Mouse (Mus musculus): ENCODE data around the gene Gm2663.
"Not testable (repeated sequence)": the region's sequence is repeated elsewhere in the genome, so short reads cannot be mapped to it uniquely, and the experiment has no call there.

Gene Gm2663

DNA sequence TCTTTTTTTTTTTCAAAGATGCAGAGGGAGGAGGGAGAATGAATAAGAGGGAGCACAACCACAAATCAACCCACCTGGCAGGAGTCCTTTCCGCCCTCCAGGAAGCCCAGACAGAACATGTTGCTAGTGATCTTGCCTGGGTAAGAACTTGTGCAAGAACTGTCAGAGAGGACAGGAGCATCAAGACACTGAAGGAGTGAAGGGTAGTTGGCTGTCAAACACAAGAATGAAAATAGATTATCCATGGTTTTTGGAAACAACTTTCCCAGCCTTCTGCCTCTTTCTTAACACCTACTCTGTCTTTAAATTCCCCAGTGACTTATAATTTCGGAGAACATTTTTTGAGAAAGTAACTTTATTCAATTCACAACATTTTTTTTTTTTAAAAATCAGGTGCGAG lies 33.0 kb upstream of the Gm2663 start:
- H3K27me3 ChIP-seq (ENCODE audit: insufficient read depth, low read length), result no peaks in the 10 kb centered on the region
- no peak for TF ChIP-seq POU5F1 (IDR thresholded peaks at IDR 0.05; ENCODE audit: borderline replicate concordance, low read length)
- no peak for TF ChIP-seq CTCF (conservative IDR thresholded peaks at IDR 0.05; ENCODE audit: low read length)
- no peak for TF ChIP-seq NANOG (IDR thresholded peaks at IDR 0.05; ENCODE audit: borderline replicate concordance, low read length)

DNA sequence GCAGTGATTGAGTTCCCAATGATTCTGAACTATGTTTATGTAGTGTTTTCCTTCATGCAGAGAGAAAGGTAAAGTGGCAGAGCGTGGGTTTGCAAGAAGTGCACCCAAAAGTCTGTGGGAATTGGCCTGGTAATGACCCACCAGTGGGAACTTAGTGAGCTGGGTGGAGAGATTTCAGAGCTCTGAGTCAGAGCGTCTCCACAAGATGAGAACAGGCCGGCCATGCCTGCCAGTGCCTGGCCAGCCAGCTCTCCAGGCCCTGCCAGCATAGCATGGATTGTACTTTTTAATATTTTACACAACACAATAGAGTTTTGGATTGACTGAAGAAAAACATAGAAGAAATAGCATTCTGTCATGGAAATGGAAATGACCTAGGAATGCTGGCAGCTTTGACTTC lies 31.5 kb upstream of the Gm2663 start:
- H3K4me1 ChIP-seq (replicated peaks; ENCODE audit: low read depth, low read length), result peaks cover 27% of the 10 kb centered on the region
- no peaks in the 10 kb centered on the region for H3K27me3 ChIP-seq (ENCODE audit: insufficient read depth, low read length)
- no peak overlapping the region for H3K4me3 ChIP-seq (replicated peaks; ENCODE audit: low read length)
- TF ChIP-seq NANOG (IDR thresholded peaks at IDR 0.05; ENCODE audit: borderline replicate concordance, low read length) (no peak), CTCF (conservative IDR thresholded peaks at IDR 0.05; ENCODE audit: low read length) (no peak), POU5F1 (IDR thresholded peaks at IDR 0.05; ENCODE audit: borderline replicate concordance, low read length) (no peak)
- H3K9me3 ChIP-seq (ENCODE audit: low read length), result no peaks in the 10 kb centered on the region
- no peaks in the 10 kb centered on the region for H3K36me3 ChIP-seq (ENCODE audit: insufficient read depth, low read length)

More for the DNA sequence above, 33.0 kb upstream of the Gm2663 start:
- peaks cover 15% of the 10 kb centered on the region for H3K4me1 ChIP-seq (replicated peaks; ENCODE audit: low read depth, low read length)
- H3K4me3 ChIP-seq (replicated peaks; ENCODE audit: low read length), result no peak overlapping the region
- H3K9me3 ChIP-seq (ENCODE audit: low read length), result no peaks in the 10 kb centered on the region
- H3K36me3 ChIP-seq (ENCODE audit: insufficient read depth, low read length), result no peaks in the 10 kb centered on the region

DNA sequence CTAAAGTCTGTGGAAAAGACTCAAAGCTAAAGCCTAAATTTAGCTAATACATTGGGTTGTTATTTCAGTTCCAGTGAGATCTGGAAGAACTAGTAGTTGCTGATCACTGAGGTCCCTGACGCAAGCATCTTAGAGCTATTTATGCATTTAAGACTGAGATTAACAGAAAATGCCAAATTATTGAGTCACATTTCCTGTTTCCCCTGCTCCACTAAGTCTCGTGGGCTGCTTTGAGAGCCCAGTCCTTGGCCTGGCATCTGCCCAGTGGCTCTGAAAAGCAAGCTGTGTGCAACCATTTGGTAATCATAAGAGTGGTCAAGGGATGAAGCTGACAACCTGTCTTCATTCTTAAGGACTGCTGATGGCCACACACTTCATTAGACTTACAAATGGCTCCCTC lies 27.8 kb upstream of the Gm2663 start:
- Histone ChIP-seq H3K4me1 (replicated peaks; ENCODE audit: low read depth, low read length) (peaks cover 24% of the 10 kb centered on the region), H3K36me3 (ENCODE audit: insufficient read depth, low read length) (no peaks in the 10 kb centered on the region), H3K4me3 (replicated peaks; ENCODE audit: low read length) (no peak overlapping the region), H3K9me3 (ENCODE audit: low read length) (no peaks in the 10 kb centered on the region), H3K27me3 (ENCODE audit: insufficient read depth, low read length) (no peaks in the 10 kb centered on the region)
- TF ChIP-seq NANOG (IDR thresholded peaks at IDR 0.05; ENCODE audit: borderline replicate concordance, low read length), result no peak
- no peak for TF ChIP-seq CTCF (conservative IDR thresholded peaks at IDR 0.05; ENCODE audit: low read length)
- TF ChIP-seq POU5F1 (IDR thresholded peaks at IDR 0.05; ENCODE audit: borderline replicate concordance, low read length), result no peak

DNA sequence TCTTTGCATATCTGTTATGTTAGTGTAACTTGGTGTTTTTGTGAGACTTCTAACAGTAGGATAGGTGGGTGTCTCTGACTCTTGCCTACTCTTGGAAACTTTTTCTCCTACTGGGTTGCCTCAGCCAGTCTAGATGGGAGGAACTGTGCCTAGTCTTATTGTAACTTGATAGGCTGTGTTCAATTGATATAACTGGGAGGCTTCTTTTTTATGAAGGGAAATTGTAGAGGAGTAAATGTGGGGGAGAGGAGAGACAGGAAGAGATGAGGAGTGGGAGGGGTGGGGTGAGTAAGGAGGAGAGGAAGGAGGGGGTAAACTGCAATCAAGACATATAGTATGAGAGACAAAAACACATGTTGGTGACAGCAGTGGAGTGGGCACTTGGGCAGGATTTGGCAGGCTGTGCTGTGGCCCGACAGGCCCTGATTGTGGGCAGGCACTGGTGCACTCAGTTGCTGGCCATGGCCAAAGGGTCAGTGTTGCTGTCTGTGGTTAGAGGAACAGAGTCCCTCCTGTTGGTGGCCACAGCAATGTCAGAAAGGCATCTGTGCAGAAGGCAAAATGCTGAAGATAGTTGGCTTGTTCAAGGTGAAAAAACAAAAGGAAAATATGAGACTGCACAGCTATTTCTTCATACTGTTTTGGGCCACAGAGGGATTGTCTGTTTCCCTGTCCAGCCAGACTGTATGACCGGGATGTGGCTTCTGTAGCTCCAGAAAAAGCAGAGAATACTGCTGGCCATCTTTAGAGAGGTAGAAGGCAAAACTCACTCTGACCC lies 26.8 kb upstream of the Gm2663 start:
- Histone ChIP-seq H3K9me3 (ENCODE audit: low read length) (no peaks in the 10 kb centered on the region), H3K36me3 (ENCODE audit: insufficient read depth, low read length) (no peaks in the 10 kb centered on the region), H3K4me3 (replicated peaks; ENCODE audit: low read length) (no peak overlapping the region), H3K27me3 (ENCODE audit: insufficient read depth, low read length) (no peaks in the 10 kb centered on the region), H3K4me1 (replicated peaks; ENCODE audit: low read depth, low read length) (peaks cover 24% of the 10 kb centered on the region)
- TF ChIP-seq CTCF (conservative IDR thresholded peaks at IDR 0.05; ENCODE audit: low read length) (no peak), POU5F1 (IDR thresholded peaks at IDR 0.05; ENCODE audit: borderline replicate concordance, low read length) (no peak), NANOG (IDR thresholded peaks at IDR 0.05; ENCODE audit: borderline replicate concordance, low read length) (no peak)

DNA sequence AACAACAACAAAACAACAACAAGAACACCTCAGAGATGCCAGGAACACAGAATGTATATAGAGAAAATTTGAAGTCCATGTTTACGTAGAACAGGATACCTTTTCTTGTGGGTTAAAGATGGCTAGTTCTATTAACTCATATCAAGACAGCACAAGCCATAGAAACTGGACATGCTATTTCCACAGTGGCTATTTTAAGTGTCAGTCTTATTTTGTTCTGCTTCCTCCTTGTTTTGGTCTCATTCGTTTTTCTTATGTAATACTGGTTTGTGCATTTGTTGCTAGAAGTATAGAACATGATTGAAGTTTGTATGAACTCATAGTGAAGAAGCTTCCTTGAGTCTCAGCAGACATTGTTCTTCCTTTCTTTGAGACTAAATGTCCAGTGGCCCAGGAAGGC lies 19.9 kb upstream of the Gm2663 start:
- no peaks in the 10 kb centered on the region for H3K9me3 ChIP-seq (ENCODE audit: low read length)
- no peak overlapping the region for H3K4me3 ChIP-seq (replicated peaks; ENCODE audit: low read length)
- TF ChIP-seq CTCF (conservative IDR thresholded peaks at IDR 0.05; ENCODE audit: low read length), result no peak
- TF ChIP-seq NANOG (IDR thresholded peaks at IDR 0.05; ENCODE audit: borderline replicate concordance, low read length), result no peak
- no peak for TF ChIP-seq POU5F1 (IDR thresholded peaks at IDR 0.05; ENCODE audit: borderline replicate concordance, low read length)
- no peaks in the 10 kb centered on the region for H3K4me1 ChIP-seq (replicated peaks; ENCODE audit: low read depth, low read length)
- no peaks in the 10 kb centered on the region for H3K27me3 ChIP-seq (ENCODE audit: insufficient read depth, low read length)
- H3K36me3 ChIP-seq (ENCODE audit: insufficient read depth, low read length), result no peaks in the 10 kb centered on the region

DNA sequence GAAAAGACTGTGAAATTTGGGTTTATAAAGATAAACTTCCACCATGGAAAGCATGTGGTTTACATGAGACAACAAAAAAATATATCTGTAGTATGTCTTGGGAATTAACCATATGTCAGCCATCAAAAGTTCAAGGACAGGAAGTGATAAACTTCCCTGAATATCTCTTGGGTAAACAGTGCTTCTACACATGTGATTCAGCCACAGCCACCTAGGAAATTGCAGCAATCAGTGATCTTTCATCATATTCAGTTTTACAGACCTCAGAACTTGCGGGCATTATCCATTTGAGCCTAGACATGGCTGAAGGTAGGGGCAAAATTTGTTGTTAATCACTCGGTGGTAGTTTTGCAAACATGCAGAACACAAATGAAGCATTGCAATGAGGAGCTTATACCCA lies 19.4 kb upstream of the Gm2663 start:
- H3K9me3 ChIP-seq (ENCODE audit: low read length), result no peaks in the 10 kb centered on the region
- H3K4me3 ChIP-seq (replicated peaks; ENCODE audit: low read length), result no peak overlapping the region
- TF ChIP-seq NANOG (IDR thresholded peaks at IDR 0.05; ENCODE audit: borderline replicate concordance, low read length), result no peak
- TF ChIP-seq POU5F1 (IDR thresholded peaks at IDR 0.05; ENCODE audit: borderline replicate concordance, low read length), result no peak

DNA sequence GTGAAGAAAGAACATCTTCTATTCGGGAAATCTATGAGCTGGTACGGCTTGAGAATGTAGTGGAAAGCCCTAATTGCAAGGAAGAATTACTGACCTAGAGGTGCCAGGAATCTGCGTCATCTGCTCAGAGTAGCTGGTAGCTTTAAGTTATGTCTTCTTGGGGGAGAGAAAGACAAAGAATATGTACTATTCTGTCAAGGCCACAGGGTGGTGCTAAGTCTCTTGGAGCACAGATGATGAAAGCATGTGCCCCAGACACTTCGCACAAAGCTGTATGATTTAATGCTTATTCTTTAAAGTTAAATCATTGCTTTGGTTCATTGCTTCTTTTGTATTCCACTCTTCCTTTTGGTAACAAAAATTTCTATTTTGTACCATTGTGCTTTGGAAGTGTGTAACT lies 15.8 kb upstream of the Gm2663 start:
- Histone ChIP-seq H3K27me3 (ENCODE audit: insufficient read depth, low read length) (no peaks in the 10 kb centered on the region), H3K9me3 (ENCODE audit: low read length) (no peaks in the 10 kb centered on the region), H3K36me3 (ENCODE audit: insufficient read depth, low read length) (no peaks in the 10 kb centered on the region), H3K4me3 (replicated peaks; ENCODE audit: low read length) (no peak overlapping the region), H3K4me1 (replicated peaks; ENCODE audit: low read depth, low read length) (no peaks in the 10 kb centered on the region)
- TF ChIP-seq POU5F1 (IDR thresholded peaks at IDR 0.05; ENCODE audit: borderline replicate concordance, low read length) (no peak), CTCF (conservative IDR thresholded peaks at IDR 0.05; ENCODE audit: low read length) (0 out of 2 replicates have a peak, but pooled peaks have one; percentile 10), NANOG (IDR thresholded peaks at IDR 0.05; ENCODE audit: borderline replicate concordance, low read length) (no peak)

More for the DNA sequence above, 19.4 kb upstream of the Gm2663 start:
- no peaks in the 10 kb centered on the region for H3K27me3 ChIP-seq (ENCODE audit: insufficient read depth, low read length)
- H3K36me3 ChIP-seq (ENCODE audit: insufficient read depth, low read length), result no peaks in the 10 kb centered on the region
- no peaks in the 10 kb centered on the region for H3K4me1 ChIP-seq (replicated peaks; ENCODE audit: low read depth, low read length)

DNA sequence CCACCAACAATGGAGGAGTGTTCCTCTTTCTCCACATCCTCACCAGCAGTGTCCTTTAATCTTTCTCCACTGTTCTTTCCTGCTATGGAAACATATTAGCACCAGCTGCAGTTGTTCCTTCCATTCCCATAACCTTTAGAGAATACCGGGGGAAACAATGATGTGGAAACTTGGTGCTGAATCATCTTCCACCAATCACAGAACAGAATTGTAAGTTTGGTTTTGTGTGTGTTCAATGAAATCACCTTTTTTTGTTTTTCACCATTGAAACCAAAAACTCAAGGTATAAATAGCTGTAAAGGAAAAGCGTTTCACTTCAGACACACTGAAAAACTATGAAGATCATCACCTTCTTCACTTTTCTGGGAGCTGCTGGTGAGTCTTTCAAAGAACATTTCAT lies 34.8 kb downstream of the Gm2663 start, which contains the start of gene 1810009J06Rik:
Gene 1810009J06Rik, plus strand, starts transcription at position 301 of the 400 bp plus-strand sequence.
- not testable (repeated sequence) for H3K4me3 ChIP-seq (replicated peaks; ENCODE audit: low read length); H3K27me3 ChIP-seq (ENCODE audit: insufficient read depth, low read length); H3K4me1 ChIP-seq (replicated peaks; ENCODE audit: low read depth, low read length); H3K36me3 ChIP-seq (ENCODE audit: insufficient read depth, low read length); H3K9me3 ChIP-seq (ENCODE audit: low read length)

DNA sequence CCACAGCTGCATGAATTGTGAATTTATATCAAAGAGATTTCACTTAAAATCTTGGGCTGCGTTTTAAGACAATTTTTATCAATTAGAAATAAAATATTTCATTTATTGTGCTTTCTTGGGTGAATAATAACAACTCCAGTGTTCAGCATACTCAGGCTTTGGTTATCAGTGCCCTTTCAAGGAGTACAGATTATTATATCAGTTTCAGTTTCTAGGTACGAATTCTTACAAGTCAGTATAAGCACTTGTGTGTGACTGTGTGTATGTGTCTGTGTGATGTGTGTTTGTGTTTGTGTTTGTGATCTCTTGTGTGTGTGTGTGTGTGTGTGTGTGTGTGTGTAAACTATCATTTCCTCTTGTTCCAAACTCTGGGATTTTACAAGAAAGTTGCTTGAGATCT lies 45.6 kb downstream of the Gm2663 start:
- Histone ChIP-seq H3K9me3 (ENCODE audit: low read length) (0 out of 2 replicates have a peak, but pooled peaks cover 2% of the 10 kb centered on the region), H3K4me1 (replicated peaks; ENCODE audit: low read depth, low read length) (no peaks in the 10 kb centered on the region), H3K27me3 (ENCODE audit: insufficient read depth, low read length) (no peaks in the 10 kb centered on the region), H3K36me3 (ENCODE audit: insufficient read depth, low read length) (no peaks in the 10 kb centered on the region), H3K4me3 (replicated peaks; ENCODE audit: low read length) (no peak overlapping the region)
- TF ChIP-seq CTCF (conservative IDR thresholded peaks at IDR 0.05; ENCODE audit: low read length) (no peak), NANOG (IDR thresholded peaks at IDR 0.05; ENCODE audit: borderline replicate concordance, low read length) (no peak), POU5F1 (IDR thresholded peaks at IDR 0.05; ENCODE audit: borderline replicate concordance, low read length) (no peak)

Data from E14TG2a.4 (cell line).